Mouse (Mus musculus) intestine, postnatal 0 days (tissue): ENCODE data around the gene Pabpn1l. TPM values are rescaled to one million over a fixed set of nuclear protein-coding genes. Genes with fewer than 3 reads are reported as not detected.

Experiments
- ATAC-seq: fragments of 200-750 bp; cut with Nextera tagmentation; 2 replicates; pipeline ENCODE4 v1.8.0; 2017; ENCODE audit warnings: mild to moderate bottlenecking, moderate TSS enrichment, moderate library complexity
- H3K27ac ChIP-seq: fragments of 300-500 bp; sonication (generic); 2 replicates; pipeline ENCODE4 v1.5.1; 2014; ENCODE audit warnings: mild to moderate bottlenecking, low read depth, low read length, moderate library complexity
- H3K27me3 ChIP-seq: fragments of 300-500 bp; sonication (generic); replicated peaks from 2 replicates; pipeline ENCODE4 v1.6.1; 2014; ENCODE audit warnings: low read length, mixed read lengths; ENCODE audit not compliant: control insufficient read depth, insufficient read depth
- H3K36me3 ChIP-seq: fragments of 300-500 bp; sonication (generic); 2 replicates; pipeline ENCODE4 v1.6.1; 2014; ENCODE audit warnings: mild to moderate bottlenecking, moderate library complexity; ENCODE audit not compliant: control insufficient read depth, insufficient read depth
- H3K4me1 ChIP-seq: fragments of 300-500 bp; sonication (generic); replicated peaks from 2 replicates; pipeline ENCODE4 v1.6.1; 2014; ENCODE audit warnings: antibody characterized with exemption, low read length, mixed read lengths; ENCODE audit not compliant: control insufficient read depth, insufficient read depth
- H3K4me2 ChIP-seq: fragments of 300-500 bp; sonication (generic); replicated peaks from 2 replicates; pipeline ENCODE4 v1.6.1; 2014; ENCODE audit warnings: low read depth, mild to moderate bottlenecking, moderate library complexity
- H3K4me3 ChIP-seq: fragments of 300-500 bp; sonication (generic); 2 replicates; pipeline ENCODE4 v1.5.1; 2014; ENCODE audit warnings: low read depth, low read length
- H3K9ac ChIP-seq: fragments of 300-500 bp; sonication (generic); 2 replicates; pipeline ENCODE4 v1.6.1; 2014; ENCODE audit warnings: mild to moderate bottlenecking, low read depth, low read length
- H3K9me3 ChIP-seq: fragments of 300-500 bp; sonication (generic); 2 replicates; pipeline ENCODE4 v1.6.1; 2016; ENCODE audit warnings: mixed run types; ENCODE audit not compliant: control insufficient read depth
- CTCF ChIP-seq: sonication (generic); IDR thresholded peaks from 2 replicates; pipeline ENCODE4 v1.5.1; 2016; ENCODE audit warnings: low read depth, mild to moderate bottlenecking, control low read depth, antibody characterized with exemption, moderate library complexity
- WGBS: fragments of 180-500 bp; shearing (Covaris S2); extraction: QIAGEN DNeasy Blood & Tissue Kit; methylation state at CpG from one replicate; pipeline ENCODE4 v1.1.7; 2014; 5-methylcytosine and 5-hydroxymethylcytosine counted together
- polyA plus RNA-seq: library from polyadenylated mRNA; unstranded; fragments of >200 nt; fragmentation: Nextera tagmentation; extraction: Ambion mirVana; gene quantifications from 2 replicates; pipeline ENCODE4 v1.2.1, GENCODE M21; 2015

Gene Pabpn1l
- polyA plus RNA-seq, 1 experiment from 2014 or later, result not detected

- no peak overlapping the region for H3K4me3 ChIP-seq
- H3K4me2 ChIP-seq, result no peak overlapping the region
- no peak for TF ChIP-seq CTCF
- no peaks in the 10 kb centered on the region for H3K36me3 ChIP-seq
- no peak overlapping the region for H3K9ac ChIP-seq
- H3K27me3 ChIP-seq, result 0 out of 2 replicates have a peak, but pooled peaks cover 7% of the 10 kb centered on the region
- H3K27ac ChIP-seq, result no peak overlapping the region; the same call in 1 of the 2 replicates
- WGBS, result 39% methylated on average over 8 of the region's 9 CpGs
- H3K9me3 ChIP-seq, result no peaks in the 10 kb centered on the region
- H3K4me1 ChIP-seq, result no peaks in the 10 kb centered on the region
- no peak for ATAC-seq
Observed at GRCm38 (mm10) chr8:122666338-122666764, 43.8 kb upstream of the Pabpn1l start.

GRCm38 (mm10) chr8:122665667-122666316 is 43.3 kb upstream of the Pabpn1l start:
- 0 out of 2 replicates have a peak, but pooled peaks cover 4% of the 10 kb centered on the region for H3K27me3 ChIP-seq
- no peaks in the 10 kb centered on the region for H3K36me3 ChIP-seq
- H3K9me3 ChIP-seq, result no peaks in the 10 kb centered on the region
- H3K4me3 ChIP-seq, result no peak overlapping the region
- 72% methylated on average over 12 of the region's 14 CpGs for WGBS
- no peak overlapping the region for H3K9ac ChIP-seq
- H3K4me2 ChIP-seq, result no peak overlapping the region
- H3K27ac ChIP-seq, result no peak overlapping the region; the same call in 1 of the 2 replicates
- H3K4me1 ChIP-seq, result no peaks in the 10 kb centered on the region
- no peak for TF ChIP-seq CTCF
- ATAC-seq, result no peak

- H3K27ac ChIP-seq, result no peak overlapping the region
- H3K9me3 ChIP-seq, result no peaks in the 10 kb centered on the region
- H3K4me1 ChIP-seq, result no peaks in the 10 kb centered on the region
- 51% methylated on average over 8 of the region's 8 CpGs for WGBS
- no peaks in the 10 kb centered on the region for H3K27me3 ChIP-seq
- no peak overlapping the region for H3K4me3 ChIP-seq
- no peaks in the 10 kb centered on the region for H3K36me3 ChIP-seq
- no peak overlapping the region for H3K4me2 ChIP-seq
- no peak overlapping the region for H3K9ac ChIP-seq
- no peak for ATAC-seq
- TF ChIP-seq CTCF, result no peak
Observed at GRCm38 (mm10) chr8:122665221-122665620, 42.7 kb upstream of the Pabpn1l start.

- Histone ChIP-seq H3K4me3 (no peak overlapping the region), H3K27me3 (no peaks in the 10 kb centered on the region), H3K27ac (no peak overlapping the region), H3K9ac (no peak overlapping the region), H3K36me3 (no peaks in the 10 kb centered on the region), H3K4me2 (no peak overlapping the region), H3K4me1 (no peaks in the 10 kb centered on the region), H3K9me3 (no peaks in the 10 kb centered on the region)
- no peak for TF ChIP-seq CTCF
- ATAC-seq, result no peak
- 68% methylated on average over 5 of the region's 5 CpGs for WGBS
Observed at GRCm38 (mm10) chr8:122663670-122664069, 41.1 kb upstream of the Pabpn1l start.

GRCm38 (mm10) chr8:122663106-122663505 is 40.6 kb upstream of the Pabpn1l start:
- Histone ChIP-seq H3K4me2 (no peak overlapping the region), H3K27ac (no peak overlapping the region), H3K36me3 (no peaks in the 10 kb centered on the region; the same call in 1 of the 2 replicates), H3K9ac (no peak overlapping the region), H3K4me3 (no peak overlapping the region), H3K4me1 (no peaks in the 10 kb centered on the region), H3K9me3 (no peaks in the 10 kb centered on the region), H3K27me3 (no peaks in the 10 kb centered on the region)
- ATAC-seq, result no peak
- no peak for TF ChIP-seq CTCF
- 76% methylated on average over 3 of the region's 3 CpGs for WGBS

- WGBS, result 83% methylated on average over 2 of the region's 2 CpGs
- Histone ChIP-seq H3K4me3 (no peak overlapping the region), H3K4me2 (no peak overlapping the region), H3K27ac (no peak overlapping the region), H3K36me3 (no peaks in the 10 kb centered on the region; the same call in 1 of the 2 replicates), H3K27me3 (no peaks in the 10 kb centered on the region), H3K9me3 (no peaks in the 10 kb centered on the region), H3K4me1 (no peaks in the 10 kb centered on the region), H3K9ac (no peak overlapping the region)
- no peak for ATAC-seq
- no peak for TF ChIP-seq CTCF
Observed at GRCm38 (mm10) chr8:122661894-122662293, 39.4 kb upstream of the Pabpn1l start.
